Mouse (Mus musculus) kidney, postnatal 14 days (tissue): Measurements from ENCODE around the gene Gramd4.
A peak's percentile ranks its signal among the peaks of the same experiment; 100 is the strongest.
"Not testable (repeated sequence)": the region's sequence is repeated elsewhere in the genome, so short reads cannot be mapped to it uniquely, and the experiment has no call there.

Experiments used
- DNase-seq: peaks from one replicate; pipeline ENCODE4 v3.0.0; 2022; ENCODE audit warnings: mixed read lengths

The Gramd4 gene

DNA sequence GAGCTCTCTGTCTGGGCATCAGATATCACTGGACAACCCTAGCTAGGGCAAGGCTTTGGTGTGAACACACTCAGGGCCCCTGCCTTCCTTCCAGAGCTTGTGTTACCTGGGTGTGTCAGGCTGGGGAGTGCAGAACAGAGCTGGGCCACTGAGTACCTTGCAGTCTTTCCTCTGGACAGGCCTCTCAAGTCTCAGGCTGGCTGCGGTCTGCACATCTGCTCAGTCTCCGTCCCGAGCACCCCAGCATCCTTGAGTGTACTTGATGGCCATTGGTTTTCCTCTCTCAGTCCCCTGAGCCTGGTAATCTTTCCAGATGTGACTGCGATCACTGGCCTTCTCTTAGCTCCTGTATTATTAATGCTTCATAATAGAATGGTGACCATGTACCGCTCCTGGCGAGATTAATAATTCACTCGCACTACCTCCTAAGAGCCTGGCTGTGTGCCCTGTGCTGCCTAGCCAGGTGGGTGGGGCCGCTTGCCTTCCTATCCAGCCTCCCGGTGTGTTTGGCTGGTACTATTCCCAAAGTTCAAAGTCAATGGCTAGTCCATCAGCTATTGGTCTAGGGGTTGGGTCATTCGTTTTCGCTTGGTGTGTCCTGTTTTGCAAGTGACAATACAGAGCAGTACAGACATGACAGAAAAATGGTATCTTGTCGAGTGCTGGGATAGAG, 34.6 kb downstream of the Gramd4 start:
- DNase-seq = peak; percentile 93

GRCm38 (mm10) chr15:86093236-86093635, 35.7 kb downstream of the Gramd4 start:
- peak; percentile 65 for DNase-seq

- DNase-seq = no peak
Observed at GRCm38 (mm10) chr15:86094324-86095121, 37.0 kb downstream of the Gramd4 start.

GRCm38 (mm10) chr15:86095722-86096603, 38.5 kb downstream of the Gramd4 start:
- no peak for DNase-seq

- not testable (repeated sequence) for DNase-seq
Observed at GRCm38 (mm10) chr15:86096604-86097020, 39.1 kb downstream of the Gramd4 start.

DNA sequence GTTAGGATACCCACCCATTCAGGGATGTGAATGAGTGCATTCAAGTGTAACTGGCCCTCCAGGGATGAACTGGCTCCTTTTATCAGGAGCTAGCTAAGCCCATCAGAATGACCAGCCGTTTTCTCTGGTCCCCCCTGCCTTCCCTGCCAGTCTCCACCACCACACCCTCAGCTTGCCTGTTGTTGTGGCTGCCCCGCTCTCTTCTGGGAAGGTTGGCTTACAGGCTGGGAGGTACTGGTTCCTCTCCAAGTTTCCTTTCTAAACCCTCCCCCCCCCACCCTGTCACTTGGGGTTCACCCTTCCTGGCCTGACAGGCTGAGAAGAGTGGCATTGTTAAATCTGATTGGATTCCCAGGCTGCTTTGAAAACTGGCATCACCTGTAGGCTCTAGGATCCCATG, 40.4 kb downstream of the Gramd4 start:
- DNase-seq = no peak

- no peak for DNase-seq
Observed at GRCm38 (mm10) chr15:86101585-86101984, 44.1 kb downstream of the Gramd4 start.

DNA sequence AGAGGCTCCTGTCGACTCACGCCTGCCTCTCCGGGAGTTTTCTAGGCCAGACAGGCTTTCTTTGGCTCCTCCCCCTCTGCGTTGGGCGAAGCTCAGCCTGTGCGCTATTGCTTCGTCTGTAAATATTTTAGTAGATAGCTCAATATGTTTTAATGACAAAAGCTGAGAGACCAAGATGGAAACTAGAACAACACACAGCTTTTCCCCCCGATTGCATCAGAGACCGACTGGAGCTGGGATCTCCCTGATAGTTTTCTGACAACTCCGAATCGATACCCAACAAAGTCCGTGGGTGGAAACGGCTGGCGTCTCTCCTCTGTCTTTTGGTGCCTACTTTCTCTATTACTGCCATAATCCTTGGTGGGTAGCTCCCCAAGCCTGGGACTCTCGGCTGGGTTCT, 44.8 kb downstream of the Gramd4 start:
- no peak for DNase-seq

- DNase-seq = no peak
Observed at GRCm38 (mm10) chr15:86104401-86105344, 47.2 kb downstream of the Gramd4 start.

- DNase-seq = no peak
Observed at GRCm38 (mm10) chr15:86105345-86105697, 47.8 kb downstream of the Gramd4 start.

DNA sequence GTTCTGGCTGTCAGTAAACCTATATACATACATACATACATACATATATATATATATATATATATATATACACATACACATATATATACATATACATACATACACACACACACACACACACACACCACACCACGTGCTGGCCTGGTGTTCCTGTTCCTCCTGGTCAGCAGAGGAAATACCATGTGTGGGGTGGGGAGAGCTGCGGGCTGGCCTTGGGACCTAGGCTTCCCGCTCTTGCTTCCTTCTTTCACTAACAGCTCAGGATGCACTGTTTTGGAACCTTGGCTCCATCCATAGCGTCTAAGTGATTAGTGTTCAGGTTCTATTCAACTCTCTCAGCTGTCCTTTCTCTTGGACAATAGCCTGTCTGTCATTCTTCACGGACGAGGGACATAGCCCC, 48.3 kb downstream of the Gramd4 start:
- DNase-seq = peak; percentile 48

DNA sequence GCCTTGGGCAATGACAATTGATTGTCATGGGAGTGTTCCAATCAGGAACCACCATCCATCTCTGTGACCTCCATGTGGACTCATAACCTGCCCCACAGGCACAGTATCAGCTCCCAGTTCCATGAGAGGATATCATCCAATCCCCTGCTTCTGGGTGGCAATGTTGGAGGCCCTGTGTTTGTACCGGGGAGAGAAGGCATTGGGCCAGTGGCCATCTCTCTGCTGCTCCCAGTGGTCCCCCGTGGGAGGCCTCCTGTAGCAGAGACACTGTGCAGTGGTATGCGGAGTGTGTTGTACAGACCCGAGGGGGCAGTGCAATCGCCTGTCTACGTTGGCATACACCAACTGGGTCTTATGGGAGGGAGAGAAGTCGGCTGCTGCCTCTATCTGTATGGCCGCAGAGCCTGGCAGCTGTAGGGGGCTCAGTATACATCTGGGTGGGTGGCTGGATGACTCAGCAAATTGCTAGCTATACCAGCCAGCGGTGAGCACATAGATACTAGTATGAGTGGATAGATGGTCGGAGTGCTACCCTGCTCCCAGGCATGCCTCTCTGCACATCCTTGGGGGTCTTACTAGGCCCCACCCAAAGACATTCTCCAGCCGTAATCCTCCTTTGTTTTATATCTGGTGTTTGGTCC, 50.5 kb downstream of the Gramd4 start:
- DNase-seq = no peak

- DNase-seq = no peak
Observed at GRCm38 (mm10) chr15:86109245-86109644, 51.8 kb downstream of the Gramd4 start.

- DNase-seq = no peak
Observed at GRCm38 (mm10) chr15:86109650-86110211, 52.2 kb downstream of the Gramd4 start.

- no peak for DNase-seq
Observed at GRCm38 (mm10) chr15:86110361-86111103, 53.0 kb downstream of the Gramd4 start.

GRCm38 (mm10) chr15:86112707-86113341, 55.3 kb downstream of the Gramd4 start:
- no peak for DNase-seq

- peak; percentile 48 for DNase-seq
Observed at GRCm38 (mm10) chr15:86113342-86113710, 55.8 kb downstream of the Gramd4 start.

DNA sequence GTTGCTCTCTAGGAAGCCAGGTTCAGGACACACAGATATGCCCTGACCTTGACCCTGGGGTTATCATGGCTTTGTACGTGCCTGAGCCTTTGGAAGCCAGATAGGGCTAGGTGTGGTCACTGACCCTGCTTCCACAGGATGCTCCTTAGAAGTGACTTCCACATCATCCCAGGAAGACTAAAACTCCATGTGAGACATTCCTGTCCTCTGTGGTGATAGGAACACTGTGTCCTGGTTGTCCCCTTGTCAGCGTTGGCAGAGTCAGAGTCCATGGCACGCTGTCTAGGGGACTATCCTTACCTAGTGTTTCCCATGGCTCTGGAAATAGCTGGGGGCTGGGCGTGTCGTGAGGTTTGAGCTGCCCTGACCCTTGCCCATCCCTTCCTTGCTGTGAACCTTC, 58.9 kb downstream of the Gramd4 start:
- DNase-seq = peak; percentile 66

DNA sequence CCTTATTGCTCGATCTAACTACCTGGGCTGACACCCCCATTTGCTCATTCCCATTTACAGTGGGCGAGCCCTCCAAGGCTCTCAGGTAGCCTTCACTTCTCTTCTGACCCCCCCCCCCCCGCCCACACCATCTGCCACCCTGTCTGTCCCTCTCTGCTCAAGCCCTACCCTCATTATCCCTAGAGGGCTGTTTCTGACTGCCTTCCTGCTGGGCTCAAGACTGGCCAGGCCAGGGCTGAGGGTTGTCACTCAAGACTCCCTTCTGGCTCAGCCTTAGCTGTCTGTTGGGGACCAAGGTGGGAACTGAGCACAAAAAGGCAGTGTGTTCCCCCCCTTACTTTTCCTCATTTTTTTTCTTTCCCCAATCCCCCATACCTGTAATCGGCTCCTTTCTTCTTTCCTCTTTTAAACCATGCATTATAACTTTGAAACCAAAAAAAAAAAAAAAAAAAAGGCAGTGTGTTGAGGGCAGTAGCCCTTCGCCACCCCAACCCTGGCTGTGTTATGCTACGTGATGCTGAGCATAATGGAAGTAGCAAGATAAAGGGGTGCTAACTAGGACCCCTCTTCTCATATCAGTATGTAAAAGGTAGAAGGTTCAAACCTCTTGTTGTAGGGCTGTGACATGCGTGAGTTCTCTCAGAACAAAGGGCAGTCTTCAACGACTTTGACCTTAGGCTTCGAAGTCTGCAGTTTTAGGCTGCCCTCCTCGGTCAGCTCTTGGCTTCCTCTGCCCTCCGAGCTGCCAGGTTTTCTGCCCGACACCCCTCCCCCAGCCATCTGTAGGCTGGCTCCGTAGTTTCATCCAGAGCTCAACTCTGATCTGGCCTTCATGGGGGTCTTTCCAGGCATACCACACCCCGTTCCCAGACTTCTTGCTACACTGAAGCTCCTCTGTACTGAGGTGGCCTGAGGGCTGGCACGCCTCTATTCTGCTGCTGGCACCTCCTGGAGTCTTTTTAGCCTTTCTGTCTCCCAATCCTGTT, 59.9 kb downstream of the Gramd4 start:
- DNase-seq = peak; percentile 71
